Mouse (Mus musculus) kidney, adult 2 months (tissue): Measurements from ENCODE around the gene Tiam1.

Experiments used
- CTCF ChIP-seq: fragments of 200-500 bp; conservative IDR thresholded peaks from 2 replicates; pipeline ENCODE4 v1.5.1; 2011; ENCODE audit warnings: low read depth, mild to moderate bottlenecking, control low read depth, low read length, moderate library complexity, mixed read lengths; ENCODE audit not compliant: insufficient read depth, insufficient read length
- POLR2A ChIP-seq: fragments of 200-500 bp; IDR thresholded peaks from one replicate; pipeline ENCODE4 v1.6.1; 2011; ENCODE audit warnings: low read depth, low read length, control low read depth

DNA sequence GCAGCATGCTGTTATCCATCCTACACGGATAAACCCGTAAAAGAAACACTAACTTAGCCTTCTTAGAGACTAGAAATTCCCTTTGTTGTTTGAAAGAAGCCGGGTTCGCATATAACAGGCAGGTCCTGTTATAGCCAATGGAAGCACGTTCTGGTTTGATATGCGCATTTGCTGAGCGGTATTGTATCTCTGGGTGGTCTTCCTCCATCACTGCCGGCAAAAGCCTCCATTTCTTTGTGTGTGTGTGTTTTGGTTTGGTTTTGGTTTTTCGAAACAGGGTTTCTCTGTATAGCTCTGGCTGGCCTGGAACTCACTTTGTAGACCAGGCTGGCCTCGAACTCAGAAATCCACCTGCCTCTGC is 369.0 kb downstream of the Tiam1 start:
- TF ChIP-seq POLR2A (no peak), CTCF (no peak)
